Mouse (Mus musculus) CH12.LX (cell line): ENCODE measurements around the gene Syt1. TPM values are rescaled to one million over a fixed set of nuclear protein-coding genes. Genes with fewer than 3 reads are reported as not detected.

Experiments
- DNase-seq: peaks from one replicate; pipeline ENCODE4 v3.0.0-alpha.2; 2013; ENCODE audit errors: extremely low read depth
- H3K27ac ChIP-seq: 2 replicates; pipeline ENCODE4 v1.5.1; 2012; ENCODE audit warnings: low read depth, mild to moderate bottlenecking, control low read depth, moderate library complexity; ENCODE audit not compliant: insufficient read depth
- H3K27me3 ChIP-seq: replicated peaks from 2 replicates; pipeline ENCODE3; 2012; ENCODE audit warnings: inconsistent platforms
- H3K36me3 ChIP-seq, 2 experiments: replicated peaks in 1 of 2; 2 replicates each; pipeline versions ENCODE3 to v1.6.1; 2012; ENCODE audit warnings: inconsistent platforms in 1 of 2, low read length in 1 of 2, mild to moderate bottlenecking in 1 of 2, mixed read lengths in 1 of 2, moderate library complexity in 1 of 2; ENCODE audit not compliant: control insufficient read depth in 1 of 2, insufficient read depth in 1 of 2
- H3K4me1 ChIP-seq, 2 experiments: 2 replicates each; pipeline ENCODE4 v1.6.1; 2012; ENCODE audit warnings: inconsistent platforms in 1 of 2, moderate library complexity in 1 of 2; ENCODE audit not compliant: insufficient read depth in 2 of 2, control insufficient read depth in 1 of 2
- H3K4me2 ChIP-seq: 2 replicates; pipeline ENCODE4 v1.6.1; 2012; ENCODE audit warnings: low read depth, mild to moderate bottlenecking, control low read depth; ENCODE audit not compliant: poor library complexity, insufficient read depth, severe bottlenecking
- H3K4me3 ChIP-seq, 3 experiments: fragments of 150-350 bp in 1 of 3; sonication (generic) in 1 of 3; replicated peaks in 1 of 3; 2 replicates each; pipeline versions ENCODE3 to v1.5.1; 2011 to 2012; ENCODE audit warnings: low read depth in 2 of 3, low read length in 2 of 3, mild to moderate bottlenecking in 2 of 3, moderate library complexity in 2 of 3, control low read depth in 1 of 3, improper control_type of control experiment in 1 of 3, inconsistent platforms in 1 of 3, mixed read lengths in 1 of 3; ENCODE audit not compliant: poor library complexity in 1 of 3
- H3K79me2 ChIP-seq: replicated peaks from 2 replicates; pipeline ENCODE4 v1.6.1; 2012; ENCODE audit warnings: mild to moderate bottlenecking, moderate library complexity; ENCODE audit not compliant: control insufficient read depth, poor library complexity, insufficient read depth, severe bottlenecking; ENCODE audit errors: extremely low read depth
- H3K9ac ChIP-seq: 2 replicates; pipeline ENCODE4 v1.6.1; 2012; ENCODE audit warnings: low read depth, mild to moderate bottlenecking, control low read depth, moderate library complexity; ENCODE audit not compliant: insufficient read depth
- H3K9me3 ChIP-seq: replicated peaks from 2 replicates; pipeline ENCODE3; 2012; ENCODE audit warnings: low read length, inconsistent platforms, mixed read lengths
- BHLHE40 ChIP-seq: IDR thresholded peaks from 2 replicates; pipeline ENCODE4 v1.6.1; 2011; ENCODE audit warnings: mild to moderate bottlenecking, low read depth, low read length, improper control_type of control experiment
- CHD1 ChIP-seq: IDR thresholded peaks from 2 replicates; pipeline ENCODE4 v1.6.1; 2012; ENCODE audit warnings: low read depth, low read length, improper control_type of control experiment, inconsistent platforms
- CHD2 ChIP-seq: IDR thresholded peaks from 2 replicates; pipeline ENCODE4 v1.6.1; 2011; ENCODE audit warnings: low read length, improper control_type of control experiment
- CTCF ChIP-seq, 2 experiments: IDR thresholded peaks in 1 of 2; conservative IDR thresholded peaks in 1 of 2; 2 replicates each; pipeline ENCODE4 v1.5.1; 2011 to 2012; ENCODE audit warnings: low read depth in 2 of 2, low read length in 2 of 2, improper control_type of control experiment in 1 of 2, inconsistent platforms in 1 of 2, mild to moderate bottlenecking in 1 of 2, moderate library complexity in 1 of 2
- E2F4 ChIP-seq: IDR thresholded peaks from 2 replicates; pipeline ENCODE4 v1.6.1; 2011; ENCODE audit warnings: low read depth, low read length, improper control_type of control experiment; ENCODE audit not compliant: insufficient replicate concordance
- EP300 ChIP-seq: IDR thresholded peaks from 2 replicates; pipeline ENCODE4 v1.6.1; 2011; ENCODE audit warnings: low read length, improper control_type of control experiment
- GABPA ChIP-seq: IDR thresholded peaks from 2 replicates; pipeline ENCODE4 v1.6.1; 2012; ENCODE audit warnings: low read depth, low read length, improper control_type of control experiment, inconsistent platforms; ENCODE audit not compliant: insufficient replicate concordance
- HCFC1 ChIP-seq: IDR thresholded peaks from 2 replicates; pipeline ENCODE4 v1.6.1; 2012; ENCODE audit warnings: low read depth, mild to moderate bottlenecking, inconsistent platforms, low read length, improper control_type of control experiment
- IRF4 ChIP-seq: IDR thresholded peaks from 2 replicates; pipeline ENCODE4 v1.6.1; 2014; ENCODE audit warnings: low read depth, mild to moderate bottlenecking, inconsistent platforms, low read length, improper control_type of control experiment
- JUND ChIP-seq: conservative IDR thresholded peaks from 2 replicates; pipeline ENCODE4 v1.6.1; 2011; ENCODE audit warnings: low read depth, low read length, improper control_type of control experiment
- MAFK ChIP-seq: IDR thresholded peaks from 2 replicates; pipeline ENCODE4 v1.6.1; 2011; ENCODE audit warnings: low read length, improper control_type of control experiment; ENCODE audit not compliant: insufficient replicate concordance
- MAX ChIP-seq: IDR thresholded peaks from 2 replicates; pipeline ENCODE4 v1.6.1; 2011; ENCODE audit warnings: low read length, improper control_type of control experiment
- MEF2A ChIP-seq: IDR thresholded peaks from 2 replicates; pipeline ENCODE4 v1.6.1; 2014; ENCODE audit warnings: low read depth, mild to moderate bottlenecking, inconsistent platforms, low read length, improper control_type of control experiment, borderline replicate concordance
- MXI1 ChIP-seq: IDR thresholded peaks from 2 replicates; pipeline ENCODE4 v1.6.1; 2011; ENCODE audit warnings: mild to moderate bottlenecking, low read depth, low read length, improper control_type of control experiment
- MYC ChIP-seq: IDR thresholded peaks from 2 replicates; pipeline ENCODE4 v1.6.1; 2011; ENCODE audit warnings: low read depth, mild to moderate bottlenecking, improper control_type of control experiment, low read length
- NRF1 ChIP-seq: IDR thresholded peaks from 2 replicates; pipeline ENCODE4 v1.6.1; 2014; ENCODE audit warnings: low read depth, mild to moderate bottlenecking, inconsistent platforms, low read length, improper control_type of control experiment, moderate library complexity
- PAX5 ChIP-seq: IDR thresholded peaks from 2 replicates; pipeline ENCODE4 v1.6.1; 2012; ENCODE audit warnings: low read length, inconsistent platforms, mixed read lengths
- POLR2A ChIP-seq: IDR thresholded peaks from 2 replicates; pipeline ENCODE4 v1.6.1; 2011; ENCODE audit warnings: low read depth, mild to moderate bottlenecking, improper control_type of control experiment, low read length
- RAD21 ChIP-seq: IDR thresholded peaks from 2 replicates; pipeline ENCODE4 v1.6.1; 2011; ENCODE audit warnings: low read depth, mild to moderate bottlenecking, low read length, improper control_type of control experiment, moderate library complexity
- RCOR1 ChIP-seq: conservative IDR thresholded peaks from 2 replicates; pipeline ENCODE4 v1.6.1; 2012; ENCODE audit warnings: low read depth, mild to moderate bottlenecking, inconsistent platforms, low read length, improper control_type of control experiment
- SMC3 ChIP-seq: IDR thresholded peaks from 2 replicates; pipeline ENCODE4 v1.6.1; 2011; ENCODE audit warnings: low read depth, low read length, improper control_type of control experiment
- TBP ChIP-seq: conservative IDR thresholded peaks from 2 replicates; pipeline ENCODE4 v1.6.1; 2011; ENCODE audit warnings: low read depth, low read length, improper control_type of control experiment
- UBTF ChIP-seq: IDR thresholded peaks from 2 replicates; pipeline ENCODE4 v1.6.1; 2012; ENCODE audit warnings: low read depth, mild to moderate bottlenecking, inconsistent platforms, low read length, improper control_type of control experiment, moderate library complexity
- USF1 ChIP-seq: IDR thresholded peaks from 2 replicates; pipeline ENCODE4 v1.6.1; 2014; ENCODE audit warnings: low read depth, mild to moderate bottlenecking, inconsistent platforms, low read length, improper control_type of control experiment
- USF2 ChIP-seq: conservative IDR thresholded peaks from 2 replicates; pipeline ENCODE4 v1.6.1; 2011; ENCODE audit warnings: low read depth, low read length, improper control_type of control experiment
- ZKSCAN1 ChIP-seq: IDR thresholded peaks from 2 replicates; pipeline ENCODE4 v1.6.1; 2012; ENCODE audit warnings: low read depth, inconsistent platforms, low read length, improper control_type of control experiment, borderline replicate concordance
- ZNF384 ChIP-seq: IDR thresholded peaks from 2 replicates; pipeline ENCODE4 v1.6.1; 2012; ENCODE audit warnings: low read depth, low read length, improper control_type of control experiment, inconsistent platforms
- dilution Hi-C: fragments of 300-500 bp; cut with MboI; formaldehyde crosslinking; loops from 2 replicates; pipeline ENCODE4 v1.14.3; 2020; ENCODE audit warnings: low sequenced_read_pairs; ENCODE audit not compliant: extremely low pct_unique_long_range_greater_than_20kb, extremely low pct_ligation_motif_present
- in situ Hi-C: fragments of 300-500 bp; cut with MboI; formaldehyde crosslinking; loops from 3 replicates; pipeline ENCODE4 v1.14.3; 2019; ENCODE audit warnings: low sequenced_read_pairs, low pct_ligation_motif_present, low pct_unique_long_range_greater_than_20kb, mixed read lengths
- polyA plus RNA-seq: library from polyadenylated mRNA; unstranded; fragments of >175 nt; gene quantifications from 2 replicates; pipeline ENCODE4 v1.2.1, GENCODE M21; 2012; ENCODE audit warnings: low read depth; ENCODE audit not compliant: insufficient read length
- total RNA-seq, 2 experiments: library from RNA; depleted of rRNA; stranded (reverse); fragments of 300-350 nt in 1 of 2; fragments of >200 nt in 1 of 2; gene quantifications; 2 replicates each; pipeline ENCODE4 v1.2.3; 2012 to 2014

The Syt1 gene
- total and polyA plus RNA-seq, 3 experiments: not detected

DNA sequence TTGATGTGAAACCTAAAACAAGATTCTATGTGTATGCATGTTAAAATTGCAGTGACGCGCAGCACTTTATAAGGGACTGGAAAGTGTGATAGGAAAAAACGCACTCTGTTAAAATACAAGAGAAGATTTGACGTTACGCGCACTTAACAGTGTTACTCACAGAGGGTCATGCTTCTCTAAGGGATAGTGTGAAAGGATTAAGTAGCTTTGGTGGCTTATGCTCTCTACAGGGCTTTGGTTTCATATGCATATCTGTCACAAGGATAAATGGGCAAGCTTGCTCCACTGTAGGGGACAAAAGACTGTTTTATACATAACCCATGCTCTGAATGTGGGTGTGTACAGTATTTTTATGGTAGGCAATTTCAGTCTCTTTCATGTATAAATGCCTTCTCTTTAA lies 178.5 kb downstream of the Syt1 start:
- H3K36me3 ChIP-seq: no peaks in the 10 kb centered on the region
- H3K9me3 ChIP-seq: no peaks in the 10 kb centered on the region
- peaks cover 0 to 3% of the 10 kb centered on the region in 2 experiments; a peak in 2 of 4 replicates for H3K4me1 ChIP-seq
- in situ Hi-C loops (no loop called here), dilution Hi-C loops (no loop called here)
- H3K9ac ChIP-seq: peak overlapping the region; percentile 26; the same call in 1 of the 2 replicates
- H3K4me2 ChIP-seq: peak overlapping the region; percentile 82
- TF ChIP-seq E2F4 (no peak), MAFK (no peak), BHLHE40 (no peak), SMC3 (no peak), NRF1 (no peak), MAX (no peak), CTCF (conservative IDR thresholded peaks at IDR 0.05 in 1 of 2, IDR thresholded peaks at IDR 0.05 in 1 of 2; ENCODE audit: low read depth in 2 of 2, low read length in 2 of 2) (no peak), USF2 (no peak), IRF4 (no peak), POLR2A (no peak), TBP (no peak), EP300 (no peak), CHD2 (no peak), HCFC1 (no peak), UBTF (no peak), MYC (no peak), RAD21 (no peak), GABPA (no peak), USF1 (no peak)
- H3K79me2 ChIP-seq: no peaks in the 10 kb centered on the region
- H3K27ac ChIP-seq: no peak overlapping the region
- H3K27me3 ChIP-seq: no peaks in the 10 kb centered on the region
- H3K4me3 ChIP-seq: peak overlapping the region in 1 of 3 experiments; percentile 38
- DNase-seq: peak; percentile 7

DNA sequence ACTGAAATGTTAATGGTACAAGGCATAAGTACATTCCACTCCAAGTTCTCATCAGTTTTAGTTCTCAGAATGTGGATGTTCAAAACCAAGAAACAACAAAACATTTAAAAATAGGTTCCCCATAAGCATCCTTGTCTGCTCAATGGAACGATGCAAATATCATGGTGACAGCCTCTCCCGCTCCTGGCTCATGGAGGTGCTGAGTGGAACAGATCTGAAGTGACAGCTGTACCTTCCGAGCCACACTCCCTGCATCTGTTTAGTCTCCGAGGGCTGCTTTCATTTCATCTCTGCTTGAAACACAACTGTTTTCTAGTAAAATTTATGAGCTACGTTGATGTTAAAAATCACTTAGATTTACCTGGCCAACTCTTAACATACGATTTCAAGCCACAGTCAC lies 179.0 kb downstream of the Syt1 start:
- H3K36me3 ChIP-seq: no peaks in the 10 kb centered on the region
- no peak overlapping the region for H3K27ac ChIP-seq
- in situ Hi-C loops: no loop called here
- H3K79me2 ChIP-seq: no peaks in the 10 kb centered on the region
- no peak overlapping the region for H3K9ac ChIP-seq
- DNase-seq: peak; percentile 65
- peaks cover 0 to 3% of the 10 kb centered on the region in 2 experiments; a peak in 2 of 4 replicates for H3K4me1 ChIP-seq
- TF ChIP-seq RCOR1 (no peak), PAX5 (no peak), CTCF (conservative IDR thresholded peaks at IDR 0.05 in 1 of 2, IDR thresholded peaks at IDR 0.05 in 1 of 2; ENCODE audit: low read depth in 2 of 2, low read length in 2 of 2) (no peak), NRF1 (no peak), RAD21 (no peak), MEF2A (no peak; the same call in 1 of the 2 replicates), CHD2 (no peak), POLR2A (no peak), ZNF384 (no peak), CHD1 (no peak), JUND (no peak), ZKSCAN1 (no peak), MXI1 (no peak)
- TF ChIP-seq, all 38 proteins: peak for 0
- dilution Hi-C loops: no loop called here
- Histone ChIP-seq H3K4me3 (peak overlapping the region; percentile 35 to 39 (median 38)), H3K4me2 (peak overlapping the region; percentile 82; the same call in 1 of the 2 replicates), H3K9me3 (no peaks in the 10 kb centered on the region), H3K27me3 (no peaks in the 10 kb centered on the region)
